Mouse (Mus musculus) stomach, embryonic 16.5 days (tissue): Measurements from ENCODE around the gene B3gnt2. TPM values are rescaled to one million over a fixed set of nuclear protein-coding genes. Genes with fewer than 3 reads are reported as not detected.

Experiments used
- ATAC-seq: fragments of 200-750 bp; cut with Nextera tagmentation; 2 replicates; pipeline ENCODE4 v1.8.0; 2017; ENCODE audit warnings: moderate number of reproducible peaks, moderate TSS enrichment; ENCODE audit not compliant: insufficient read depth, low FRiP score
- H3K27ac ChIP-seq: fragments of 300-500 bp; sonication (generic); 2 replicates; pipeline ENCODE4 v1.5.1; 2014; ENCODE audit warnings: low read length
- H3K27me3 ChIP-seq: fragments of 300-500 bp; sonication (generic); 2 replicates; pipeline ENCODE4 v1.6.1; 2014; ENCODE audit warnings: low read length, control low read depth, mixed read lengths; ENCODE audit not compliant: control insufficient read depth, insufficient read depth
- H3K36me3 ChIP-seq: fragments of 300-500 bp; sonication (generic); 2 replicates; pipeline ENCODE4 v1.6.1; 2014; ENCODE audit warnings: low read length; ENCODE audit not compliant: control insufficient read depth, insufficient read depth
- H3K4me1 ChIP-seq: fragments of 300-500 bp; sonication (generic); 2 replicates; pipeline ENCODE4 v1.6.1; 2014; ENCODE audit warnings: low read length, control low read depth, mixed read lengths; ENCODE audit not compliant: control insufficient read depth, insufficient read depth
- H3K4me2 ChIP-seq: fragments of 300-500 bp; sonication (generic); 2 replicates; pipeline ENCODE4 v1.6.1; 2014; ENCODE audit warnings: low read depth, low read length, mixed read lengths
- H3K4me3 ChIP-seq: fragments of 300-500 bp; sonication (generic); replicated peaks from 2 replicates; pipeline ENCODE4 v1.5.1; 2014; ENCODE audit warnings: mild to moderate bottlenecking, low read length
- H3K9ac ChIP-seq: fragments of 300-500 bp; sonication (generic); 2 replicates; pipeline ENCODE4 v1.6.1; 2014; ENCODE audit warnings: low read length
- H3K9me3 ChIP-seq: fragments of 300-500 bp; sonication (generic); replicated peaks from 2 replicates; pipeline ENCODE4 v1.6.1; 2016; ENCODE audit warnings: low read length, control low read depth; ENCODE audit not compliant: control insufficient read depth
- WGBS: fragments of 180-500 bp; shearing (Covaris S2); extraction: QIAGEN DNeasy Blood & Tissue Kit; methylation state at CpG from one replicate; pipeline ENCODE4 v1.1.7; 2014; 5-methylcytosine and 5-hydroxymethylcytosine counted together
- polyA plus RNA-seq: library from polyadenylated mRNA; unstranded; fragments of >200 nt; fragmentation: Nextera tagmentation; extraction: Ambion mirVana; gene quantifications from 2 replicates; pipeline ENCODE4 v1.2.1, GENCODE M21; 2015

Gene B3gnt2
- polyA plus RNA-seq, 1 experiment from 2014 or later: 12.7 TPM

GRCm38 (mm10) chr11:22830179-22830611 lies 30.6 kb downstream of the B3gnt2 start:
- peaks cover 12% of the 10 kb centered on the region for H3K4me1 ChIP-seq
- H3K27ac ChIP-seq: peak overlapping the region; percentile 68
- H3K9ac ChIP-seq: 0 out of 2 replicates have a peak overlapping the region, but pooled peaks have one; percentile 36
- H3K4me2 ChIP-seq: no peak overlapping the region
- no peaks in the 10 kb centered on the region for H3K36me3 ChIP-seq
- no peak overlapping the region for H3K4me3 ChIP-seq
- peak; percentile 63; the same call in 1 of the 2 replicates for ATAC-seq
- H3K27me3 ChIP-seq: no peaks in the 10 kb centered on the region
- 37% methylated on average over 5 of the region's 5 CpGs for WGBS
- no peaks in the 10 kb centered on the region for H3K9me3 ChIP-seq

- H3K27ac ChIP-seq: no peak overlapping the region
- H3K27me3 ChIP-seq: no peaks in the 10 kb centered on the region
- no peaks in the 10 kb centered on the region for H3K36me3 ChIP-seq
- H3K4me2 ChIP-seq: no peak overlapping the region
- ATAC-seq: no peak
- no peak overlapping the region for H3K9ac ChIP-seq
- H3K4me1 ChIP-seq: peaks cover 12% of the 10 kb centered on the region
- WGBS: 96% methylated on average over 15 of the region's 15 CpGs
- no peaks in the 10 kb centered on the region for H3K9me3 ChIP-seq
- no peak overlapping the region for H3K4me3 ChIP-seq
These were observed 31.7 kb downstream of the B3gnt2 start for GRCm38 (mm10) chr11:22828988-22829632.

- WGBS: 81% methylated on average over 4 of the region's 4 CpGs
- no peak overlapping the region for H3K4me3 ChIP-seq
- H3K9ac ChIP-seq: no peak overlapping the region
- H3K4me2 ChIP-seq: no peak overlapping the region
- H3K27ac ChIP-seq: no peak overlapping the region
- no peaks in the 10 kb centered on the region for H3K27me3 ChIP-seq
- no peak for ATAC-seq
- peaks cover 12% of the 10 kb centered on the region for H3K4me1 ChIP-seq
- no peaks in the 10 kb centered on the region for H3K36me3 ChIP-seq
- H3K9me3 ChIP-seq: no peaks in the 10 kb centered on the region
These were observed 33.2 kb downstream of the B3gnt2 start for GRCm38 (mm10) chr11:22827514-22828080.

- Histone ChIP-seq H3K9me3 (no peaks in the 10 kb centered on the region), H3K4me1 (peaks cover 12% of the 10 kb centered on the region), H3K27me3 (no peaks in the 10 kb centered on the region), H3K4me3 (no peak overlapping the region), H3K27ac (no peak overlapping the region), H3K36me3 (no peaks in the 10 kb centered on the region), H3K9ac (no peak overlapping the region), H3K4me2 (no peak overlapping the region)
- ATAC-seq: no peak
- WGBS: 87% methylated on average over 6 of the region's 6 CpGs
These were observed 34.1 kb downstream of the B3gnt2 start for GRCm38 (mm10) chr11:22826665-22827064.

GRCm38 (mm10) chr11:22826051-22826450 lies 34.7 kb downstream of the B3gnt2 start:
- Histone ChIP-seq H3K9ac (no peak overlapping the region), H3K4me1 (peaks cover 12% of the 10 kb centered on the region), H3K9me3 (no peaks in the 10 kb centered on the region), H3K4me2 (no peak overlapping the region), H3K36me3 (no peaks in the 10 kb centered on the region), H3K27ac (no peak overlapping the region), H3K27me3 (no peaks in the 10 kb centered on the region), H3K4me3 (no peak overlapping the region)
- WGBS: 84% methylated on average over 14 of the region's 14 CpGs
- ATAC-seq: no peak

GRCm38 (mm10) chr11:22825548-22825947 lies 35.2 kb downstream of the B3gnt2 start:
- no peak overlapping the region for H3K9ac ChIP-seq
- H3K4me1 ChIP-seq: peaks cover 7% of the 10 kb centered on the region
- no peaks in the 10 kb centered on the region for H3K36me3 ChIP-seq
- no peak overlapping the region for H3K4me3 ChIP-seq
- no peak overlapping the region for H3K4me2 ChIP-seq
- no peak overlapping the region for H3K27ac ChIP-seq
- WGBS: 92% methylated on average over 1 of the region's 1 CpGs
- ATAC-seq: no peak
- no peaks in the 10 kb centered on the region for H3K9me3 ChIP-seq
- no peaks in the 10 kb centered on the region for H3K27me3 ChIP-seq

GRCm38 (mm10) chr11:22824049-22824705 lies 36.6 kb downstream of the B3gnt2 start:
- Histone ChIP-seq H3K4me1 (no peaks in the 10 kb centered on the region), H3K4me2 (no peak overlapping the region), H3K4me3 (no peak overlapping the region), H3K27me3 (no peaks in the 10 kb centered on the region), H3K27ac (no peak overlapping the region), H3K9me3 (no peaks in the 10 kb centered on the region), H3K36me3 (no peaks in the 10 kb centered on the region), H3K9ac (no peak overlapping the region)
- WGBS: 65% methylated on average over 9 of the region's 9 CpGs
- no peak for ATAC-seq

- Histone ChIP-seq H3K4me1 (no peaks in the 10 kb centered on the region), H3K4me3 (no peak overlapping the region), H3K9ac (no peak overlapping the region), H3K27me3 (no peaks in the 10 kb centered on the region), H3K4me2 (no peak overlapping the region), H3K27ac (no peak overlapping the region), H3K36me3 (no peaks in the 10 kb centered on the region), H3K9me3 (no peaks in the 10 kb centered on the region)
- ATAC-seq: no peak
- 80% methylated on average over 3 of the region's 3 CpGs for WGBS
These were observed 39.5 kb downstream of the B3gnt2 start for GRCm38 (mm10) chr11:22821243-22821642.

GRCm38 (mm10) chr11:22818371-22818770 lies 42.4 kb downstream of the B3gnt2 start:
- Histone ChIP-seq H3K36me3 (no peaks in the 10 kb centered on the region), H3K27ac (no peak overlapping the region), H3K27me3 (no peaks in the 10 kb centered on the region), H3K4me2 (no peak overlapping the region), H3K4me1 (no peaks in the 10 kb centered on the region), H3K4me3 (no peak overlapping the region), H3K9me3 (no peaks in the 10 kb centered on the region), H3K9ac (no peak overlapping the region)
- no peak for ATAC-seq
- 60% methylated on average over 5 of the region's 5 CpGs for WGBS
